Mouse (Mus musculus) Patski (cell line): ENCODE measurements around the gene Fshr. TPM values are rescaled to one million over a fixed set of nuclear protein-coding genes. Genes with fewer than 3 reads are reported as not detected.

Source experiments
- ATAC-seq: fragments of 100-300 bp; one replicate; pipeline ENCODE4 v1.8.0; 2021
- CTCF ChIA-PET: fragments of 350-600 bp; sonication (Branson Sonifier 250); formaldehyde crosslinking; loops from one replicate; lab custom pipeline; 2022; ENCODE audit warnings: inconsistent platforms; lab: Charles Lee
- POLR2A ChIA-PET: fragments of 350-600 bp; sonication (Branson Sonifier 250); formaldehyde crosslinking; loops from one replicate; lab custom pipeline; 2022; ENCODE audit warnings: antibody characterized with exemption, inconsistent platforms; lab: Charles Lee
- DNase-seq: peaks from one replicate; pipeline ENCODE4 v3.0.0-alpha.2; 2011; ENCODE audit warnings: low read depth, low spot score
- H3K27me3 ChIP-seq: fragments of 371-371 bp; one replicate; pipeline ENCODE4 v1.5.1; 2021
- CTCF ChIP-seq: fragments of 100-300 bp; IDR thresholded peaks from one replicate; pipeline ENCODE4 v1.5.1; 2021
- in situ Hi-C: fragments of 300-500 bp; cut with MboI; formaldehyde crosslinking; loops from 3 replicates; pipeline ENCODE4 v1.11.1; 2018; ENCODE audit warnings: low pct_unique_long_range_greater_than_20kb, mixed read lengths
- polyA plus RNA-seq: library from polyadenylated mRNA; unstranded; gene quantifications from one replicate; pipeline ENCODE4 v1.2.3, GENCODE M21; 2021

Fshr gene
- polyA plus RNA-seq, 1 experiment from 2014 or later: not detected

DNA sequence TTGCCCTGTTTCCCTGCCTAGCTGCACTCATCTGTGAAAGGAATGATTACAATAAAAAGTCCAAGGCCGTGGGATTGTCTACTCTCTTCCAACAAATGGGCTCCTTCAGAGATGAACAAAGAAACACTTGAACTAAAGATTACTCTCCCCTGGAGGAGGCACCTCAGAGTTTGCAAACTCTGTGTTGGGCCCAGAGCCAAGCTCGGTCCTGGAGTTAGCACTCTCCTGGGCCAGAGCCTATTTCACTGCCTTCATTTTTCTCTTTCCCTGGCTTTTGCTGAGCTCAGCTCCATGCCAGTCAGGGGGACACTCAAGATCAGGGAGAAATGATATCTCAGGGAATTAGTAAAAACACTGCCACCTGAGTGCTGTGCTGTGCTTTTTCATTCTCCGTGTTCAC, 234.4 kb downstream of the Fshr start:
- DNase-seq: no peak
- POLR2A ChIA-PET: interaction anchor here (0.6 kb wide), 1 partner anchor 1263 kb away, joined by 3 read pairs; no protein-coding TSS in a partner anchor
- CTCF ChIA-PET: interaction anchor here (0.7 to 1.6 kb wide), 2 partner anchors 10 to 12 kb away, joined by 4 read pairs; no protein-coding TSS in a partner anchor

DNA sequence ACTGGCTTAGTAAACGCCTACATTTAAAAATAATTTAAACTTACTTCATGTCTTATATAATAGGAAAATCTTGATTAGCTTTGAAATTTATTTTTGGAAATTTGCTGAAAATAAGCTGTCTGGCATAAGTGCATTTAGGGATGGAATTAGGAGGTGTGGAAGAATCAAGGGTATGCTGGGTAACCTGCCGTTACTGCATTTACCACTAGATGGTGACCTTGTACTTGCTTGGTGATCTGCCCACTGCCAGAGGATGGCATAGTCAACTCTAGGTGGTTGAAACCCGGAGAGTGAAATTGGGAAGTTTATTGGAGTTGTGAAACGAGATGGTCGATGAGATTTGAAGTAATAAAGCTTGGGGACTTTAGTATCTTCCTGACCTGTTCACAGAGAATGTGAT, 246.5 kb downstream of the Fshr start:
- in situ Hi-C loops: loop anchor here (5.0 to 10.0 kb wide), 2 partner anchors 1548 to 1631 kb away; no protein-coding TSS in a partner anchor
- POLR2A ChIA-PET: no interaction called here
- peak; percentile 79 for TF ChIP-seq CTCF
- peaks cover 13% of the 10 kb centered on the region for H3K27me3 ChIP-seq
- ATAC-seq: no peak
- no peak for DNase-seq
- CTCF ChIA-PET: interaction anchor here (1.2 to 1.5 kb wide), 2 partner anchors 12 to 27 kb away, joined by 4 read pairs; no protein-coding TSS in a partner anchor

More for the DNA sequence above, 234.4 kb downstream of the Fshr start:
- no peak for ATAC-seq
- H3K27me3 ChIP-seq: no peaks in the 10 kb centered on the region
- no peak for TF ChIP-seq CTCF
- in situ Hi-C loops: no loop called here

- CTCF ChIA-PET: no interaction called here
- no peak for TF ChIP-seq CTCF
- ATAC-seq (no peak), DNase-seq (no peak)
- H3K27me3 ChIP-seq: no peaks in the 10 kb centered on the region
- in situ Hi-C loops: no loop called here
- POLR2A ChIA-PET: no interaction called here
These were observed 262.3 kb downstream of the Fshr start for GRCm38 (mm10) chr17:88938153-88938681.

GRCm38 (mm10) chr17:88937341-88938152, 262.9 kb downstream of the Fshr start:
- in situ Hi-C loops: no loop called here
- H3K27me3 ChIP-seq: no peaks in the 10 kb centered on the region
- ChIA-PET POLR2A (no interaction called here), CTCF (no interaction called here)
- no peak for TF ChIP-seq CTCF
- ATAC-seq: no peak
- no peak for DNase-seq

GRCm38 (mm10) chr17:88936941-88937340, 263.5 kb downstream of the Fshr start:
- in situ Hi-C loops: no loop called here
- TF ChIP-seq CTCF: no peak
- ATAC-seq (no peak), DNase-seq (no peak)
- no peaks in the 10 kb centered on the region for H3K27me3 ChIP-seq
- CTCF ChIA-PET: no interaction called here
- POLR2A ChIA-PET: no interaction called here
